Mouse (Mus musculus): ENCODE results near the gene Galnt4. TPM values are rescaled to one million over a fixed set of nuclear protein-coding genes. Genes with fewer than 3 reads are reported as not detected.

Gene Galnt4
- polyA plus RNA-seq, 1 experiment from 2014 or later, result 3.1 TPM

DNA sequence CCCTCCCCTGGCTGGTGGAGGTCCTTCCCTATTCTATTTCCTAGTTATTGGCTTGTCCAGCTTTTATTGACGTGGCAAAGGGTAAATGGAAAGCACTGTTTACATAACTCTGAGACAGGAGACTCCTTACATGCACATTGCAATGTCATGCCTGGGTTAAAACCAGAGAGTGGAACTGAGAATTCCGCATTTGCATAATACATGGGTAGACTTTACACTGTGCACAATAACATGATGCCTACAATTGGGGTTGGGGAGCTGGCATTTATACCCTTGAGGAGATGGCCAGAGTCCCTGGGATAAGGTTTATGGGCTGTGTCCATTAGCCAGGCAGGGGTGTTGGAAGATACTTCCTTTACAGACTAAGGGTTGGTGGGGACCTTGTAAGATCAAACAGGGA lies 14.6 kb upstream of the Galnt4 start:
- Histone ChIP-seq H3K4me3 (no peak overlapping the region), H3K9ac (no peak overlapping the region)
- WGBS, result 82% methylated on average over 2 of the region's 2 CpGs

DNA sequence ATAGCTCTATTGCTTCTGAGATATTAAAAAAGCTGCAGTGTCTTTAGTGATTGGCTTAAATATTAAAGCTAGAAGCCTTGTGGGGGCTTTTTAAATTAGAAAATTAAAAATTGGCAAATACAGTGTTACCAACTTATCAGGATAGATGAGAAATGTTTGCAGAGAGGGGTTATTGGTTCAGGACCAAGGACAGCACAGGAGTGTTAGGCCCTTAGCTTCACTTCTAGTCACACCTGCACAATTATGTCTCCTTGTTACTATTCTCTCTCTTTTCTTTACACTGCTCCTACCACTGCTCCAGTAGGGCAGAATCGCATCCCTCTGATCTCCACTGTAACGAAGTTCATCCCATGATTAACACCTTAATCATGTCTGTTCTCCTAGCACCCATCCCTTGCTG lies 12.8 kb upstream of the Galnt4 start:
- no peak overlapping the region for H3K4me2 ChIP-seq
- no peak overlapping the region for H3K9ac ChIP-seq
- no peak for ATAC-seq (ENCODE audit: low FRiP score)
- whole genome bisulfite sequencing, result 83% methylated on average over 2 of the region's 2 CpGs
- no peaks in the 10 kb centered on the region for H3K4me1 ChIP-seq (replicated peaks)
- no peaks in the 10 kb centered on the region for H3K27me3 ChIP-seq
- H3K9me3 ChIP-seq, result no peaks in the 10 kb centered on the region
- H3K4me3 ChIP-seq, result no peak overlapping the region
- H3K27ac ChIP-seq, result no peak overlapping the region
- H3K36me3 ChIP-seq, result no peaks in the 10 kb centered on the region

More for the DNA sequence above, 14.6 kb upstream of the Galnt4 start:
- no peak overlapping the region for H3K27ac ChIP-seq
- H3K4me1 ChIP-seq (replicated peaks), result no peaks in the 10 kb centered on the region
- no peak for ATAC-seq (ENCODE audit: low FRiP score)
- no peaks in the 10 kb centered on the region for H3K27me3 ChIP-seq
- no peaks in the 10 kb centered on the region for H3K36me3 ChIP-seq
- H3K9me3 ChIP-seq, result no peaks in the 10 kb centered on the region
- H3K4me2 ChIP-seq, result no peak overlapping the region

DNA sequence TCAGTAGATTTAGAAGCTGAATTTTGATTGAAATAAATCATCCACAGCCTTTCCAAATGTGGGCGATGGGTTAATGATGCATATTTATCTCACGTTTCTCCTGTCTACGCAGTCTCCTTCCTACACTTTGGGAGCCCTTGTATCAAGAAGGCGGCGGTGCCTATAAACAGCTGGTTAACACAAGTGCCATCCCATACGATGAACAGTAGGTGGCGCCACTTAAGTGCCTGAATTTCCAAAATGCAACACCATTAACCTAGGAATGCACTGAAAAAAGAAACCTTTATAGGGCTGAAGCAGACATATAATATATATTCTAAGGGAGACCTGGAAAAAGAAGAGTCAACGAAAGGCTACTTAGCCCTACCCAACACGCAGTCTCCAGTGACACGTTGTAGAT lies 10.6 kb upstream of the Galnt4 start:
- ATAC-seq (ENCODE audit: low FRiP score), result no peak
- H3K27me3 ChIP-seq, result no peaks in the 10 kb centered on the region
- no peak overlapping the region for H3K27ac ChIP-seq
- WGBS, result 75% methylated on average over 10 of the region's 10 CpGs
- H3K36me3 ChIP-seq, result no peaks in the 10 kb centered on the region
- H3K9me3 ChIP-seq, result no peaks in the 10 kb centered on the region
- no peak overlapping the region for H3K4me3 ChIP-seq
- H3K4me1 ChIP-seq (replicated peaks), result no peaks in the 10 kb centered on the region
- no peak overlapping the region for H3K9ac ChIP-seq
- H3K4me2 ChIP-seq, result no peak overlapping the region

DNA sequence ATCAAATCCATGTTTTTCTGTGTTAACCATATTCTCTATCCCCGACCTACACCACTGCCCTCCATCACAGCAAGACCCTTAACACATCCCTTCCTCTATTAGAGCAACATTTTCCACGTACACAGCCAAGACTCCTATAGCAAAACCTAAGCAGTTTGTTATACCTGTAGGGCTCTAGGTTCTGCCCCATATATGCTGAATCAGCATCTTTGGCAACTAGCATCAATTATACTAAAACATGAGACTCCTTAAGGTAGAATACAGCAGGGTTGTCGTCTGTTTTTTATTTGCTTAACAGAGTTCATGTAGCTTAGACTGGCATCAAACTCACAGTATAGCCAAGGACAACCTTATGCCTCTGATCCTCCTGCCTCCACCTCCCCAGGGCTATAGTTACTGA lies 2.4 kb upstream of the Galnt4 start:
- Histone ChIP-seq H3K4me3 (no peak overlapping the region), H3K27ac (no peak overlapping the region), H3K27me3 (no peaks in the 10 kb centered on the region), H3K9ac (no peak overlapping the region), H3K36me3 (peaks cover 16% of the 10 kb centered on the region), H3K4me1 (replicated peaks) (peaks cover 33% of the 10 kb centered on the region), H3K4me2 (peak overlapping the region; percentile 94; the same call in 1 of the 2 replicates), H3K9me3 (no peaks in the 10 kb centered on the region)
- WGBS, result 93% methylated on average over 3 of the region's 3 CpGs
- ATAC-seq (ENCODE audit: low FRiP score), result no peak

DNA sequence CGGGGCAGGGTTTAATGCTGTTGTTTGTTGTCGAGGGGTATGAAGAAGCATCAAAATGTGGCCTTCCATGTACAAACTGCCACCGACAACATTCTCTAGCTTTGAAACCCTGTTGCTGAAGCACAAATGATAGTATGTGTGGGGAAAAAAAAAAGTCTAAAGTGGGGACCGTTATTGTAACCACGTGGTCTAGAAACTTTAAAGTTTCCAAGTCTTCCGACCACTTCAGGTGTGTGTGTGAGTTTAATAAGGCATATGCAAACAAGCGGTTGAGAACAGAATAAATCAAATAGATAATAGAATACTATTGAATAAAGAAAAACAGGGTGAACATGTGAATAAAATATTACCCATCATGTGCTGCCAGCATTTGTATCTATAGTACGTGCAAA lies 1.7 kb upstream of the Galnt4 start:
- Histone ChIP-seq H3K36me3 (peaks cover 23% of the 10 kb centered on the region), H3K4me3 (peak overlapping the region; percentile 92), H3K4me2 (peak overlapping the region; percentile 94), H3K27ac (no peak overlapping the region), H3K27me3 (no peaks in the 10 kb centered on the region), H3K4me1 (replicated peaks) (peaks cover 40% of the 10 kb centered on the region), H3K9ac (peak overlapping the region; percentile 93), H3K9me3 (no peaks in the 10 kb centered on the region)
- WGBS, result 32% methylated on average over 8 of the region's 8 CpGs
- ATAC-seq (ENCODE audit: low FRiP score), result 0 out of 2 replicates have a peak, but pooled peaks have one; percentile 1

DNA sequence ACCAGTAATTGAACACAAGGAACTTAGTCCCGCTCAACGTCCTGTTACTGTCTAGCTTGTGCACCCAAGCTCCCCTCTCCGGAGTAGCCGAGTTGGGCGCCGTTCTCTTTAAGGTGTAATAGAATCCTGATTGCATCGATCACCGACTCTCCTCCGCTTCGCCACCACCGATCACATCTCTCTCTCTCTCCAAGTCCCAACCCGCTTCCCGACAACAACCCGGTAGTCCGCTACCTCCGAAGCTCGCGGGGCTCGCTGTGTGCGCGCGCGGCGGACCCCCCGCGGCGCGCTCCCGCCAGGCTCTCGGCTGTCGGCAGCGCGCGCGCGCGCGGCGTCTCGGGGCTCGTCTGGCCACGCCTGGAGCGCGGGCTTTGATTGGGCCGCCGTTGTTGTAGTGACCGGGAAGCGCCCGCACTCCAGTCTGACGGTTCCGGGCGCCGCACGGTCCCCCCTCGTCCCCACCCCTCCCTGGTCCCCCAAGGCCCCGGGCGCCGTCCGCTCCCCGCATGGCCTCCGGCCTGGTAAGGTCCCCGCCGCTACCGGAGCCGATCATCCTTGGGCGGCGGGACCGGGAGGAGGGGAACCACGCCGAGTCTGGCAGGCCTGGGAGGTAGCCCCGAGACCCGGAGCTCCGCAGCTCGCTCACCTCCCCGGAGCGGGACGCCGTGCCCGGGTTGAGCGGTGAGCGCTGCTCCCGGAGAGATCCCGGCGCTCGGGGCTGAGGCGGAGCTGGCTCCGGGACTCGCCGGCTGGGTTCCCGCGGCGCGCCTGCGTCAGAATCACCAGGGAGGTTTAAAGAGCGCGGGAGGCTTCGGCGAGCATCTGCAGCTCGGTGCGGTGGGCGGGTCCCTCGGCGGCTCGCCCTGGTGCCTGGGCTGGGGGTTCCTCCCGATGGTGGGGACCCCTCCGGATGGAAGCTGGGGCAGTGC lies 992 bp upstream of the Galnt4 start, which contains the start of gene Poc1b:
Gene Poc1b, plus strand, starts transcription at position 334 of the 929 bp plus-strand sequence.
- peak within 1 kb of the TSS; percentile 94 for H3K4me2 ChIP-seq
- peaks cover 44% of the 10 kb centered on the region for H3K4me1 ChIP-seq (replicated peaks)
- H3K9me3 ChIP-seq, result no peaks in the 10 kb centered on the region
- peak within 1 kb of the TSS; percentile 92 for H3K4me3 ChIP-seq
- whole genome bisulfite sequencing, result under 1% methylated on average over 105 of the region's 106 CpGs
- H3K36me3 ChIP-seq, result peaks cover 23% of the 10 kb centered on the region
- H3K27me3 ChIP-seq, result no peaks in the 10 kb centered on the region
- peak within 1 kb of the TSS; percentile 94 for H3K27ac ChIP-seq
- ATAC-seq (ENCODE audit: low FRiP score), result peak; percentile 97
- peak within 1 kb of the TSS; percentile 93 for H3K9ac ChIP-seq

DNA sequence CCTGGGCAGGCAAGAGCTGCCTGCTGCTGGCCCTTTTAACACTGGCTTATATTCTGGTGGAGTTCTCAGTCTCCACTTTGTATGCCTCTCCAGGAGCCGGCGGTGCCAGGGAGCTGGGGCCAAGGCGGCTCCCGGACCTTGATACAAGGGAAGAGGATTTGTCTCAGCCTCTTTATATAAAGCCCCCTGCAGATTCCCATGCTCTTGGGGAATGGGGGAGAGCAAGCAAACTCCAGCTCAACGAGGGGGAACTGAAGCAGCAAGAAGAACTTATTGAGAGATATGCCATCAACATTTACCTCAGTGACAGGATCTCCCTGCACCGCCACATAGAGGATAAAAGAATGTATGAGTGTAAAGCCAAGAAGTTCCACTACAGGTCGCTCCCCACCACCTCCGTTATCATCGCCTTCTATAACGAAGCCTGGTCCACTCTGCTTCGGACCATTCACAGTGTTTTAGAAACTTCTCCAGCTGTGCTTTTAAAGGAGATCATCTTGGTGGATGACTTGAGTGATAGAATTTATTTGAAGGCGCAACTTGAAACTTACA lies 548 bp downstream of the Galnt4 start:
- H3K4me1 ChIP-seq (replicated peaks), result peaks cover 50% of the 10 kb centered on the region
- H3K4me2 ChIP-seq, result peak overlapping the region; percentile 94
- H3K4me3 ChIP-seq, result peak overlapping the region; percentile 92
- no peaks in the 10 kb centered on the region for H3K27me3 ChIP-seq
- ATAC-seq (ENCODE audit: low FRiP score), result no peak; the same call in 1 of the 2 replicates
- H3K36me3 ChIP-seq, result peaks cover 23% of the 10 kb centered on the region
- 40% methylated on average over 12 of the region's 12 CpGs for WGBS
- H3K9me3 ChIP-seq, result no peaks in the 10 kb centered on the region
- peak overlapping the region; percentile 93 for H3K9ac ChIP-seq
- H3K27ac ChIP-seq, result no peak overlapping the region

DNA sequence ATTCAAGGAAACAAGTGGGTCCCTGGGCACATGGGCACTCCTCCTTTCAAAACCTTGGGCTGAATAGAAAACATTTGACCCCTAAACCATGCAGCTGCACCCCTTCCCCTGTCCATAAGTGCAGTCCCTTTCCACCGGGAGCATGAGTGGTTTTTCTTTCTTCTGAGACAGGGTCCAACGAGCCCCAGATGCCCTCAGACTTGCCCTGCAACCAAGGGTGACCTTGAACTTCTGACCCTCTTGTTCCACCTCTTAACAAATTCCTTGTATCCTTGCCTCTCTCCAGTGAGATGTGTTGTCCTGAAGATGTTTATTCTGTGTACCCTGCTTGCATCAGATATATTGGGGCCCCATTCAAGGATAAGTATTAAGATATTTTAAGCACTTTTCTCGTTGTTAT lies 5.6 kb downstream of the Galnt4 start:
- no peaks in the 10 kb centered on the region for H3K27me3 ChIP-seq
- no peaks in the 10 kb centered on the region for H3K9me3 ChIP-seq
- no peak for ATAC-seq (ENCODE audit: low FRiP score)
- H3K36me3 ChIP-seq, result peaks cover 23% of the 10 kb centered on the region
- H3K27ac ChIP-seq, result no peak overlapping the region
- no peak overlapping the region for H3K9ac ChIP-seq
- peaks cover 43% of the 10 kb centered on the region for H3K4me1 ChIP-seq (replicated peaks)
- 45% methylated on average over 3 of the region's 3 CpGs for WGBS
- H3K4me3 ChIP-seq, result no peak overlapping the region
- H3K4me2 ChIP-seq, result no peak overlapping the region

DNA sequence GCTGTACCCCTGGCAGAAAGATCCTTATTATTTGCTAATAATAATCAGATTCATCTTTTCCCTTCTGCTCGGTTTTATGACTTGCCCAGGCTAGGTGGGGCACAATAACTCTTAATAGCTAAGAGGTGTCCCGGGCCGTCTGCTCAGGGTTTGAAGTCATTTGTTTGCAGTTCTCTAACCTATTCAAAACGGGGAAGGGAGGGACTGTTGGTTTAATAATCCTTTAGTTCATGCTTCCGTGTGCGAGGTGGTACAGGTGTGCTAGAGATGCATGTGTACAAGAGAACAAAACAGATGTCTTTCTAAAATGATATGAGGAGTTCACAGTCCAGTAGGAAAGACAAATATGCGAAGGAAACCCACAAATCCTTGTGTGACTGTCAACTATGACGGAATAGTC lies 6.3 kb downstream of the Galnt4 start:
- Histone ChIP-seq H3K27ac (no peak overlapping the region), H3K36me3 (peaks cover 22% of the 10 kb centered on the region), H3K9ac (no peak overlapping the region), H3K4me1 (replicated peaks) (peaks cover 35% of the 10 kb centered on the region), H3K27me3 (no peaks in the 10 kb centered on the region), H3K9me3 (no peaks in the 10 kb centered on the region), H3K4me2 (no peak overlapping the region), H3K4me3 (no peak overlapping the region)
- 88% methylated on average over 8 of the region's 8 CpGs for WGBS
- no peak for ATAC-seq (ENCODE audit: low FRiP score)

DNA sequence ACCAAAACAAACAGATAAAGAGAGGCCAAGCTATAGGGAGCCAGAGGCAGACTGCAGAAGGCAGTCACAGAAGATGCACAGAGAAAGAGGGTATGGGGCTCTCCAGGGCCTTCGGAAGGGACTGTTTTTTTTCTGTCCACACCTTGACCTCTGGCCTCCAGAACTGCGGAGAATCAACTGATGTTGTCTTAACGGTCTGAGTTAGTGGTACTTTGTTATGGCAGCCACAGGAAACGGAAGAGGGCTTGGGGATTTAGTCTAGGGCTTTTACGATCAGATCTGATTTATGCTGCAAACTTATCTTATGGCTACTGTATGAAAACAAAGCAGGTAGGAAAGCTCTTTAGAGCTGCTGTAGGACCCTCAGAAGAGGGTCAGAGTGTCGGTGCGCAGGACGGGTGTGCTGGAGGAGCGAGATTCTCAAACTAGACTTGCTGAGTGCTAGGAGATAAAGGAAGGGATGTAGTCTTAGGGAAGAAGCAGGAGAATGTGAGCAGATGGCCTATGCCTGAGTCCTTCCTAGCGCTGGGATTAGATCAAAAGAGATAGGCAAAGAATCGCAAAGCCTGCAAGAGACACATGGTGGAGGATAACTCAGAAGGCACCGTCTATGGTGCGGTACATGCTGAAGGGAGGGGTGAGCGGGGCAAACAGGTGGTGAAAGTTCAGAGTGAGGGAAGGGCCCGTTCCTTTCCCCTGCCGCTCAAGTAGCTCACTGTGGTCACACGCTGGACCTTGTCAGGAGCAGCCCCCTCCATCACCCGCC lies 7.7 kb downstream of the Galnt4 start:
- H3K9ac ChIP-seq, result no peak overlapping the region
- H3K4me3 ChIP-seq, result no peak overlapping the region
- H3K27ac ChIP-seq, result no peak overlapping the region
- peaks cover 10% of the 10 kb centered on the region for H3K36me3 ChIP-seq
- no peak for ATAC-seq (ENCODE audit: low FRiP score)
- peaks cover 26% of the 10 kb centered on the region for H3K4me1 ChIP-seq (replicated peaks)
- no peaks in the 10 kb centered on the region for H3K27me3 ChIP-seq
- WGBS, result 65% methylated on average over 17 of the region's 18 CpGs
- H3K4me2 ChIP-seq, result no peak overlapping the region
- H3K9me3 ChIP-seq, result no peaks in the 10 kb centered on the region

DNA sequence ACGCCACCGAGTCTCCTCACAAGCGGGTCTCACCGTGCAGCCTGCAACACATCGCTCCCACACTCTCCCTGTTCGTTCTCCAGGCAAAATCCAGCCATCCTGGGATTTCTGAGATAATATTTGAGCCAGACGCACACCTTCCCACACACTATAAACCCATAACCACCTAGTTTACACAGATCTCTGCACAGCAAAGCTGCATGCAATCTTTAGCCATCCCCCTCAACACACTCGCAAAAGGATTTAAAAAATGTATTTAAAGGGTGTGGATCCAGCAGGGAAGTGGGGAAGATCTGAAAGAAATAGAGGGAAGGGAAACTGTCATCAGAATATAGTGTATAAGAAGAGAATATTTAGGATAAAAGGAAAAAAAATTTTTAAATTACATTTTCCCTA lies 8.3 kb downstream of the Galnt4 start:
- H3K4me1 ChIP-seq (replicated peaks), result peaks cover 21% of the 10 kb centered on the region
- no peaks in the 10 kb centered on the region for H3K9me3 ChIP-seq
- no peak overlapping the region for H3K27ac ChIP-seq
- no peaks in the 10 kb centered on the region for H3K27me3 ChIP-seq
- H3K9ac ChIP-seq, result no peak overlapping the region
- peaks cover 4% of the 10 kb centered on the region for H3K36me3 ChIP-seq
- ATAC-seq (ENCODE audit: low FRiP score), result no peak
- 78% methylated on average over 8 of the region's 8 CpGs for WGBS
- no peak overlapping the region for H3K4me2 ChIP-seq
- H3K4me3 ChIP-seq, result no peak overlapping the region
